8 mouse cellular contexts compared by ENCODE assay signal in the genomic region with DNA sequence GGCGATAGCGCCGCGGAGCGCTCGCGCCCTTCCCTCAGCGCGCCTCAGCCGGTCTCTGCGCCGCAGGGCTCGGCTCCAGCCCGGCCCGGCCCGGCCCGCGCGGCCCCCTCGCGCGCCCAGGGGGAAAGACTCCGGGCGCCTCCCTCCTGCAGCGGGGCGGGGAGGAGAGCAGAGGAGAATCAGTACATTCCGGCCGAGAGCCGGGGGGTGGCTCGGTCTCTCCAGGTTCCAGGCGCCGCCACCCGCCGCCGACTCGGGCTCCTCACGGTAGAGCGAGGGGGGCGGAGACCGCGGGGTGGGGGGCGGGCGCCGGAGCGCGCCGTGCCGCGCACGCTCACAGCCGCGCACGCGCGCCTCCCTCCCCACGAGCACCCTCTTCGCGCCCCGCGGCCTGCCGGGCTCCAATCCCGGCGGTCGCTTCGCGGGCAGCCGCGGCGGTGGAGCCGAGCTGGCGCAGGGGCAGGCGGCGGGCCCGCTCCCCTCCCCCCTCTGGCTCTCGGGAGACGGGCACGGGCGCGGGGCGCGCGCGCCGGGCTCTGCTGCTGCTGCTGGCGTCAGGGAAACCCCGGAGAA. TPM values are rescaled to one million over a fixed set of nuclear protein-coding genes. Genes with fewer than 3 reads are reported as not detected.
DNase-seq lines count a peak whose midpoint lies in the region; ATAC-seq and TF ChIP-seq lines count a peak whose summit lies in the region.

A gene (minus strand): TSS at position 283 of the 573 bp plus-strand sequence.

- H3K4me2 ChIP-seq in heart, embryonic 12.5 days, result peak within 1 kb of the TSS; percentile 89
- peak within 1 kb of the TSS; percentile 79 for H3K4me2 ChIP-seq in neural tube, embryonic 14.5 days (ENCODE audit: low read depth, low read length)

- 0 out of 2 replicates have a peak, but pooled peaks have one; percentile 28 for TF ChIP-seq POLR2A in liver, adult 2 months (IDR thresholded peaks at IDR 0.05; ENCODE audit: extremely low read depth, insufficient read depth, low read length)
- no peak for TF ChIP-seq POLR2A in thymus, adult 2 months (IDR thresholded peaks at IDR 0.05; ENCODE audit: control insufficient read depth, extremely low read depth, insufficient read depth, low read length, poor library complexity)

- peak within 1 kb of the TSS; percentile 91 for H3K9ac ChIP-seq in heart, embryonic 12.5 days
- peak within 1 kb of the TSS; percentile 81 for H3K9ac ChIP-seq in liver, adult 2 months (ENCODE audit: low read depth, low read length)
- H3K9ac ChIP-seq in neural tube, embryonic 14.5 days (replicated peaks; ENCODE audit: low read depth, low read length), result peak within 1 kb of the TSS; percentile 95

- under 1% methylated on average over 41 of the region's 86 CpGs for WGBS in heart, embryonic 12.5 days
- under 1% methylated on average over 63 of the region's 86 CpGs for WGBS in liver, adult 2 months
- 0% methylated on average over 53 of the region's 86 CpGs for WGBS in neural tube, embryonic 14.5 days
- WGBS in thymus, adult 2 months, result 1% methylated on average over 83 of the region's 86 CpGs

- H3K4me1 ChIP-seq in megakaryocyte, embryonic 14.5 days, result peaks cover 20% of the 10 kb centered on the region
- peaks cover 14% of the 10 kb centered on the region for H3K4me1 ChIP-seq in heart, embryonic 12.5 days (replicated peaks)
- H3K4me1 ChIP-seq in liver, adult 2 months (ENCODE audit: control insufficient read depth, insufficient read depth, low read length), result peaks cover 5% of the 10 kb centered on the region; the same call in 1 of the 2 replicates
- peaks cover 17% of the 10 kb centered on the region for H3K4me1 ChIP-seq in neural tube, embryonic 14.5 days (ENCODE audit: control insufficient read depth, insufficient read depth, low read length)
- peaks cover 8% of the 10 kb centered on the region; the same call in 1 of the 2 replicates for H3K4me1 ChIP-seq in thymus, adult 2 months (replicated peaks; ENCODE audit: control insufficient read depth, insufficient read depth, low read length)

- peak; percentile 56 for DNase-seq in fibroblast of lung, adult 2 months (ENCODE audit: low read depth)
- peak; percentile 94 for DNase-seq in kidney, postnatal 10 days
- DNase-seq in liver, adult 2 months (ENCODE audit: extremely low read depth, low read depth, low spot score), result peak; percentile 57
- peak; percentile 16 for DNase-seq in thymus, adult 2 months

- no peaks in the 10 kb centered on the region for H3K36me3 ChIP-seq in megakaryocyte, embryonic 14.5 days (replicated peaks; ENCODE audit: low read length)
- H3K36me3 ChIP-seq in heart, embryonic 12.5 days, result no peaks in the 10 kb centered on the region
- H3K36me3 ChIP-seq in liver, adult 2 months (ENCODE audit: control insufficient read depth, insufficient read depth, low read length), result no peaks in the 10 kb centered on the region
- no peaks in the 10 kb centered on the region for H3K36me3 ChIP-seq in neural tube, embryonic 14.5 days (ENCODE audit: control insufficient read depth, insufficient read depth, low read length)
- no peaks in the 10 kb centered on the region for H3K36me3 ChIP-seq in thymus, adult 2 months (ENCODE audit: control insufficient read depth, insufficient read depth, low read length)

- peaks cover 76% of the 10 kb centered on the region for H3K27me3 ChIP-seq in megakaryocyte, embryonic 14.5 days (replicated peaks)
- H3K27me3 ChIP-seq in heart, embryonic 12.5 days (replicated peaks), result no peaks in the 10 kb centered on the region
- H3K27me3 ChIP-seq in liver, adult 2 months (ENCODE audit: control insufficient read depth, insufficient read depth, low read length), result no peaks in the 10 kb centered on the region
- no peaks in the 10 kb centered on the region for H3K27me3 ChIP-seq in neural tube, embryonic 14.5 days (ENCODE audit: control insufficient read depth, insufficient read depth, low read length)
- H3K27me3 ChIP-seq in thymus, adult 2 months (ENCODE audit: control insufficient read depth, insufficient read depth, low read length), result peaks cover 11% of the 10 kb centered on the region; the same call in 1 of the 2 replicates

- peaks cover 6% of the 10 kb centered on the region for H3K9me3 ChIP-seq in megakaryocyte, embryonic 14.5 days
- H3K9me3 ChIP-seq in heart, embryonic 12.5 days (replicated peaks), result no peaks in the 10 kb centered on the region; the same call in 1 of the 2 replicates
- H3K9me3 ChIP-seq in neural tube, embryonic 14.5 days (ENCODE audit: control insufficient read depth, low read length), result no peaks in the 10 kb centered on the region

- ATAC-seq in megakaryocyte, adult 5-6 weeks (ENCODE audit: poor library complexity, severe bottlenecking), result no peak
- ATAC-seq in heart, embryonic 12.5 days (ENCODE audit: insufficient number of reproducible peaks, low FRiP score), result peak; percentile 85
- ATAC-seq in neural tube, embryonic 14.5 days (ENCODE audit: low read depth), result peak; percentile 95

- TF ChIP-seq CTCF in liver, adult 2 months (IDR thresholded peaks at IDR 0.05; ENCODE audit: low read depth, low read length), result no peak
- TF ChIP-seq CTCF in thymus, adult 2 months (IDR thresholded peaks at IDR 0.05; ENCODE audit: borderline replicate concordance, control insufficient read depth, extremely low read depth, insufficient read depth, low read length, poor library complexity), result no peak

- peaks cover 13% of the 10 kb centered on the region; the same call in 1 of the 2 replicates for H3K79me2 ChIP-seq in liver, adult 2 months (ENCODE audit: control insufficient read depth, insufficient read depth, low read length)

- H3K27ac ChIP-seq in heart, embryonic 12.5 days (ENCODE audit: poor library complexity, severe bottlenecking), result peak within 1 kb of the TSS; percentile 99
- peak within 1 kb of the TSS; percentile 83 for H3K27ac ChIP-seq in liver, adult 2 months (replicated peaks; ENCODE audit: insufficient read depth, low read depth, low read length)
- peak within 1 kb of the TSS; percentile 100 for H3K27ac ChIP-seq in neural tube, embryonic 14.5 days (ENCODE audit: low read depth, low read length)
- no peak within 1 kb of the TSS for H3K27ac ChIP-seq in thymus, adult 2 months (ENCODE audit: control insufficient read depth, insufficient read depth, low read length)

- peak within 1 kb of the TSS; percentile 90 for H3K4me3 ChIP-seq in megakaryocyte, embryonic 14.5 days (replicated peaks)
- H3K4me3 ChIP-seq in heart, embryonic 12.5 days, result peak within 1 kb of the TSS; percentile 85
- peak within 1 kb of the TSS; percentile 69 for H3K4me3 ChIP-seq in liver, adult 2 months (ENCODE audit: insufficient read depth, low read depth, low read length)
- H3K4me3 ChIP-seq in neural tube, embryonic 14.5 days (ENCODE audit: low read depth, low read length), result peak within 1 kb of the TSS; percentile 98
- H3K4me3 ChIP-seq in thymus, adult 2 months (ENCODE audit: control insufficient read depth, insufficient read depth, low read length), result peak within 1 kb of the TSS; percentile 40

RNA-seq across cellular contexts. Expression of the gene that starts here (rescaled TPM):
- polyA plus RNA-seq in megakaryocyte, embryonic 14.5 days (2012; ENCODE audit: insufficient read depth, low replicate concordance), result 0.37 TPM in 1 of 2 replicates, not detected in the other
- 0.43 and 0.91 TPM in 2 replicates for total RNA-seq in megakaryocyte, adult 5-6 weeks (2015)
- 0.15 and 0.85 TPM in 2 replicates for total RNA-seq in megakaryocyte, adult 5-6 weeks (2017)
- 41.8 and 43.6 TPM in 2 replicates for polyA plus RNA-seq in heart, embryonic 12.5 days (2016; fragmentation: Nextera tagmentation; extraction: Ambion mirVana)
- 9.3 and 9.6 TPM in 2 replicates for total RNA-seq in liver, adult 2 months (2014; rRNA removed)
- 4.4 and 4.8 TPM in 2 replicates for polyA plus RNA-seq in liver, adult 2 months (2012; rRNA removed)
- 58.5 and 59.7 TPM in 2 replicates for polyA plus RNA-seq in neural tube, embryonic 14.5 days (2014; fragmentation: Nextera tagmentation; extraction: Ambion mirVana)
- 4.1 and 5.8 TPM in 2 replicates for polyA plus RNA-seq in thymus, adult 2 months (2012; rRNA removed)

Comparison
In these comparisons a context has a peak if more than half of its experiments do, and no peak if none do; other contexts are left out.
1. H3K4me3 ChIP-seq: peak in every context shown above with its lines; median percentile 98 in neural tube, embryonic 14.5 days; 90 in megakaryocyte, embryonic 14.5 days; 85 in heart, embryonic 12.5 days; 69 in liver, adult 2 months; 40 in thymus, adult 2 months.
2. DNase-seq: peak in every context shown above with its lines; median percentile 94 in kidney, postnatal 10 days; 57 in liver, adult 2 months; 56 in fibroblast of lung, adult 2 months; 16 in thymus, adult 2 months.